In the genomic region with DNA sequence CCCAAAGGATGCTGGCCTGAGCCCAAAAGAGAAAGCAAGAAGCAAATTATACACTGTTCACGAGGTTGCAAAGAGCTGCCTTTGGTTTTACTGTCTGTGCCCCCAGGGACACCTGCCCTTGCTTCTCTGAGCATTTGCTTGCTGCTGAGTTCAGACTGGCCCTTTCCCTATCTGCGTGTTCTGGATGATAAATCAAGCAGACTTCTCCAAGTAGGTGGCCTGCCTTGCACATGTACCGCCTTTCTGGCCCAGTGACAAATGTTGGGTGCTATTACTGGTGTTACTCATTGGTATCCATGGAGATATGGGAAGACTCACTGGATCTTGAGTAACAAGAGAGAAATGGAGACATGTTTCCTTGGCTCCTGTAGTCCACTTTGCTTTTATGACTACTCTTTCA, we compare ENCODE assay signal across 9 mouse cellular contexts. TPM values are rescaled to one million over a fixed set of nuclear protein-coding genes. Genes with fewer than 3 reads are reported as not detected.
DNase-seq lines count a peak whose midpoint lies in the region; ATAC-seq and TF ChIP-seq lines count a peak whose summit lies in the region.
"Had no signal": no experiment of that assay in that cellular context is flagged by ENCODE, and none has a peak within 500 bp of the region (broad histone marks: within the 10 kb centered on the region; RNA-seq: fewer than 3 reads in every experiment).

No protein-coding gene starts in this region.

- ATAC-seq in kidney, embryonic 14.5 days (ENCODE audit: low FRiP score, low TSS enrichment), result 0 out of 2 replicates have a peak, but pooled peaks have one; percentile 39
- ATAC-seq in lung, embryonic 14.5 days (ENCODE audit: insufficient read depth), result no peak
- ATAC-seq in stomach, embryonic 16.5 days (ENCODE audit: insufficient read depth, low FRiP score), result peak; percentile 44; the same call in 1 of the 2 replicates
- no peak for ATAC-seq in activated CD4-positive, CD25-positive, alpha-beta regulatory T cell, adult 4 months

- no peaks in the 10 kb centered on the region for H3K27me3 ChIP-seq in kidney, embryonic 14.5 days (ENCODE audit: control insufficient read depth, insufficient read depth, low read length)
- no peaks in the 10 kb centered on the region for H3K27me3 ChIP-seq in lung, embryonic 14.5 days (ENCODE audit: insufficient read depth, low read length)
- H3K27me3 ChIP-seq in stomach, embryonic 16.5 days (ENCODE audit: control insufficient read depth, insufficient read depth, low read length), result no peaks in the 10 kb centered on the region
- H3K27me3 ChIP-seq: hindbrain, embryonic 15.5 days; stomach, embryonic 15.5 days had no signal

- no peaks in the 10 kb centered on the region for H3K4me1 ChIP-seq in kidney, embryonic 14.5 days (ENCODE audit: control insufficient read depth, insufficient read depth, low read length)
- H3K4me1 ChIP-seq in lung, embryonic 14.5 days (ENCODE audit: insufficient read depth), result no peaks in the 10 kb centered on the region
- H3K4me1 ChIP-seq in stomach, embryonic 16.5 days (ENCODE audit: control insufficient read depth, insufficient read depth, low read length), result no peaks in the 10 kb centered on the region
- H3K4me1 ChIP-seq: stomach, embryonic 15.5 days had no signal

- peak; percentile 39 to 58 for DNase-seq in layer of hippocampus, adult 18-20 months (ENCODE audit: low spot score in 2 of 2)
- DNase-seq in layer of hippocampus, adult 9-10 months (ENCODE audit: low spot score), result no peak
- peak; percentile 62 for DNase-seq in brain, embryonic 14.5 days (ENCODE audit: low read depth)
- DNase-seq in lung, embryonic 14.5 days, result peak; percentile 51

- TF ChIP-seq CTCF in brain, embryonic 14.5 days (IDR thresholded peaks at IDR 0.05; ENCODE audit: borderline replicate concordance, extremely low read depth, insufficient read depth, insufficient read length), result no peak
- TF ChIP-seq CTCF in lung, embryonic 14.5 days (IDR thresholded peaks at IDR 0.05; ENCODE audit: low read depth), result no peak

- H3K9ac ChIP-seq in kidney, embryonic 14.5 days (ENCODE audit: low read depth, low read length), result no peak overlapping the region
- H3K9ac ChIP-seq in lung, embryonic 14.5 days, result no peak overlapping the region
- no peak overlapping the region for H3K9ac ChIP-seq in stomach, embryonic 16.5 days (ENCODE audit: low read length)
- H3K9ac ChIP-seq: hindbrain, embryonic 15.5 days; stomach, embryonic 15.5 days had no signal

- H3K36me3 ChIP-seq in kidney, embryonic 14.5 days (ENCODE audit: control insufficient read depth, insufficient read depth, low read length), result no peaks in the 10 kb centered on the region
- no peaks in the 10 kb centered on the region for H3K36me3 ChIP-seq in lung, embryonic 14.5 days (ENCODE audit: insufficient read depth)
- H3K36me3 ChIP-seq in stomach, embryonic 16.5 days (ENCODE audit: control insufficient read depth, insufficient read depth, low read length), result no peaks in the 10 kb centered on the region
- H3K36me3 ChIP-seq: hindbrain, embryonic 15.5 days; stomach, embryonic 15.5 days had no signal

- 15% methylated on average over 3 of the region's 3 CpGs for WGBS in kidney, embryonic 14.5 days
- WGBS in lung, embryonic 14.5 days, result 41% methylated on average over 3 of the region's 3 CpGs
- 41% methylated on average over 3 of the region's 3 CpGs for WGBS in stomach, embryonic 16.5 days

- no peak overlapping the region for H3K4me3 ChIP-seq in kidney, embryonic 14.5 days (ENCODE audit: low read length)
- H3K4me3 ChIP-seq in lung, embryonic 14.5 days (ENCODE audit: low read depth, low read length), result no peak overlapping the region
- no peak overlapping the region for H3K4me3 ChIP-seq in stomach, embryonic 16.5 days (replicated peaks; ENCODE audit: low read length)
- H3K4me3 ChIP-seq: hindbrain, embryonic 15.5 days; stomach, embryonic 15.5 days had no signal

- no peak overlapping the region for H3K4me2 ChIP-seq in kidney, embryonic 14.5 days (replicated peaks; ENCODE audit: low read depth, low read length)
- no peak overlapping the region for H3K4me2 ChIP-seq in lung, embryonic 14.5 days
- H3K4me2 ChIP-seq in stomach, embryonic 16.5 days (ENCODE audit: low read depth, low read length), result no peak overlapping the region
- H3K4me2 ChIP-seq: hindbrain, embryonic 15.5 days; stomach, embryonic 15.5 days had no signal

- H3K9me3 ChIP-seq in kidney, embryonic 14.5 days (ENCODE audit: control insufficient read depth, low read length), result no peaks in the 10 kb centered on the region
- no peaks in the 10 kb centered on the region for H3K9me3 ChIP-seq in lung, embryonic 14.5 days (ENCODE audit: low read depth, low read length)
- no peaks in the 10 kb centered on the region for H3K9me3 ChIP-seq in stomach, embryonic 16.5 days (replicated peaks; ENCODE audit: control insufficient read depth, low read length)
- H3K9me3 ChIP-seq: hindbrain, embryonic 15.5 days; stomach, embryonic 15.5 days had no signal

- no peak for TF ChIP-seq POLR2A in brain, embryonic 14.5 days (IDR thresholded peaks at IDR 0.05; ENCODE audit: borderline replicate concordance, extremely low read depth, insufficient read depth, insufficient read length, poor library complexity, severe bottlenecking)

- no peak overlapping the region for H3K27ac ChIP-seq in kidney, embryonic 14.5 days (ENCODE audit: low read depth, low read length)
- H3K27ac ChIP-seq in lung, embryonic 14.5 days (ENCODE audit: low read depth), result no peak overlapping the region
- no peak overlapping the region for H3K27ac ChIP-seq in stomach, embryonic 16.5 days (ENCODE audit: low read length)
- H3K27ac ChIP-seq: hindbrain, embryonic 15.5 days; stomach, embryonic 15.5 days had no signal

RNA-seq across cellular contexts. Expression of a gene that starts 43.4 kb away (rescaled TPM):
- not detected for total RNA-seq in layer of hippocampus, adult 18-20 months (2021)
- 0.05 and 0.15 TPM in 2 replicates for polyA plus RNA-seq in brain, embryonic 14.5 days (2012; rRNA removed)
- 7.7 and 12.5 TPM in 2 replicates for polyA plus RNA-seq in kidney, embryonic 14.5 days (2014; fragmentation: Nextera tagmentation; extraction: Ambion mirVana)
- 46.3 and 52.0 TPM in 2 replicates for polyA plus RNA-seq in lung, embryonic 14.5 days (2014; fragmentation: Nextera tagmentation; extraction: Ambion mirVana)
- polyA plus RNA-seq in stomach, embryonic 16.5 days (2015; fragmentation: Nextera tagmentation; extraction: Ambion mirVana), result 16.8 and 18.6 TPM in 2 replicates
- under 1 TPM in 1 of 2 experiments, not detected in 1; 0.16 TPM for polyA plus RNA-seq in activated CD4-positive, CD25-positive, alpha-beta regulatory T cell, adult 4 months (2017; shearing (Covaris generic))

Comparison
In these comparisons a context has a peak if more than half of its experiments do, and no peak if none do; other contexts are left out.
1. ATAC-seq: peak in kidney, embryonic 14.5 days (single experiment) and stomach, embryonic 16.5 days (single experiment); none in lung, embryonic 14.5 days (single experiment) and activated CD4-positive, CD25-positive, alpha-beta regulatory T cell, adult 4 months (single experiment).